In the genomic region with DNA sequence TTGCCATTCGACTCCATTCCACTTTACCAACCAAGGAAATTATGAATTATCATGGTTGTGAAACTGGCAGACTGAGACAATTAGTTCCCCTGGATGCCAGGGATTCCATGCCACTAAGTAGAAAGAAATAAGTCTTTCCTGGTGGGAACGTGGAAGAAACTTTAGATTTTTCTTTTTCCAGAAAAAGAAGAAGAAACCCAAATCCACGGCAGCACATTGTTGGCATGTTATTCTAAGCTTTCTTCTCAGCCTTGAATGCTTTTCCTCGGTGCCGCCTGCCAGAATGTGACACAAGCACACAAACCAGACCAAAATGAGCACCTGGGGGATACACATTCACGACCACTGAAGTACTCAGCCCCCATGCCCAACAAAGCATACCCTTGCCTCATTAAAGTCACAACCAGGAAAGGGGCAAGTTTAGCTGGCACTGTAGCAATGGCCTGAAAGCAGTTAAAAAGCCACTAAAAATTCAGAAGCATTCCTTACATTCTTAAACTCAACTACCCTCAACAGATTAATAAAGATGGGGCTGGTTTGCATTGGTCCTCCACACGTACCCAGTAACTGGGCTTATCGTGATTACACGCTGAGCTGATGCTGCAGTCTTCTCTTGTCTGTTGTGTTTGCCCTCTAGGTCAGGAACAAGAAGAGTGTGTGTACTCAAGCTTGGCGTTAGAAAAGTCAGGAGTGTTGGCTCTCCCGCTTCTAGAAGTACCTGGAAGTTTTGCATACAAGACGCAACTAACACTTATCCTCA, we compare ENCODE assay signal across 12 mouse cellular contexts.
"Had no signal": no experiment of that assay in that cellular context is flagged by ENCODE, and none has a peak within 500 bp of the region (broad histone marks: within the 10 kb centered on the region; RNA-seq: fewer than 3 reads in every experiment).

No protein-coding gene starts in this region.

- H3K36me3 ChIP-seq: liver, embryonic 15.5 days; midbrain, embryonic 12.5 days had no signal

- H3K4me2 ChIP-seq: liver, embryonic 11.5 days; liver, embryonic 15.5 days; midbrain, embryonic 12.5 days had no signal

- H3K9ac ChIP-seq: liver, embryonic 15.5 days; midbrain, embryonic 12.5 days had no signal

- DNase-seq: kidney, adult 2 months; kidney, postnatal 14 days; lung, adult 2 months; lung, postnatal 36 days; right cerebral cortex, postnatal 14 days; thymus, postnatal 36 days had no signal

- H3K27me3 ChIP-seq: liver, embryonic 15.5 days; midbrain, embryonic 12.5 days had no signal

- H3K27ac ChIP-seq: left cerebral cortex, adult 2 months; liver, embryonic 15.5 days; midbrain, embryonic 12.5 days had no signal

- H3K9me3 ChIP-seq: liver, embryonic 15.5 days; midbrain, embryonic 12.5 days had no signal

- H3K4me1 ChIP-seq: liver, embryonic 15.5 days; midbrain, embryonic 12.5 days had no signal

- H3K4me3 ChIP-seq: left cerebral cortex, adult 2 months; liver, embryonic 15.5 days; midbrain, embryonic 12.5 days had no signal

- ATAC-seq: lung, postnatal 0 days; midbrain, embryonic 16.5 days had no signal
